9 mouse cellular contexts compared by ENCODE assay signal in the genomic region with DNA sequence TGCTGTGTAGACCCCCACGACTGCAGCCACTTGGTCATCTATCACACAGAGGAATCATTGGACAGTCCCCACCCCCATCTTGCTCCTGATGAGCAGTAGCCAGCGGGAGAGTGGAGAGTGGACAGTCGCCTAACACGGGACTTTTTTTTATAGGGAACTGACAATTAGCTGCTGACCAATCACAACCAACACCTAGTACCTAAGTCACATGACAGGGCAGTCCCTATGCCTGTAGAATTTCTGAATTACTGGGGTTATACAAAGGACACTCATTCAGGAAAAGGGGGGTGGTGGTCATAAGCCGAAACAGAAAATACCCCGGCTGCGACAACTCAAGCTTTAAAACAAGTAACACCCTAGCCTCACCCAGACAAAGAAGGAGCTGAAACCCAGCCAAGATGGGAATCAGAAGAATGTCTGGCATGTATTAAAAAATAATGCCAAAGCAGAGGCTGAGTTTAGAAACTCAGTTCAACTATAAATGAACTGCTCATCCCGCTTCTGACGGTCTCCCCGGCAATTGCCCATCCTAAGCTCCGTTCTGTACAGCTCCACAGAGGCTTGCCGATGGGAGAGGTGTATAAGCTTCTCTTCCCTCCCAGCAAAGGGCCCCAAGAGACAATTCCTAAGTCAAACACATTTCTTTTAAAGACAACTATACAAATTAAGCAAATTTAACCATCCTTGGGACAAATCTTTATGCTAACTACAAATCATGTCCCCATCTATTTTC.
DNase-seq lines count a peak whose midpoint lies in the region; ATAC-seq lines count a peak whose summit lies in the region.
"Had no signal": no experiment of that assay in that cellular context is flagged by ENCODE, and none has a peak within 500 bp of the region (broad histone marks: within the 10 kb centered on the region; RNA-seq: fewer than 3 reads in every experiment).

No protein-coding gene starts in this region.

- peak; percentile 20 to 55 for DNase-seq in lung, adult 18-20 months
- DNase-seq in lung, postnatal 25 days (ENCODE audit: low spot score), result no peak
- peak; percentile 21 for DNase-seq in adrenal gland, postnatal 25 days
- DNase-seq in forebrain, embryonic 11.5 days (ENCODE audit: low spot score), result peak; percentile 46
- DNase-seq in frontal cortex, postnatal 36 days (ENCODE audit: low spot score in 2 of 2), result no peak

- no peaks in the 10 kb centered on the region for H3K9me3 ChIP-seq in forebrain, embryonic 11.5 days (ENCODE audit: control insufficient read depth, low read length)
- H3K9me3 ChIP-seq in hindbrain, embryonic 12.5 days (replicated peaks), result no peaks in the 10 kb centered on the region
- no peaks in the 10 kb centered on the region for H3K9me3 ChIP-seq in liver, embryonic 16.5 days (replicated peaks; ENCODE audit: control insufficient read depth, low read length)
- H3K9me3 ChIP-seq in neural tube, embryonic 12.5 days, result no peaks in the 10 kb centered on the region
- H3K9me3 ChIP-seq: limb, embryonic 12.5 days had no signal

- no peaks in the 10 kb centered on the region for H3K27me3 ChIP-seq in forebrain, embryonic 11.5 days (ENCODE audit: control insufficient read depth, insufficient read depth, low read length)
- H3K27me3 ChIP-seq in hindbrain, embryonic 12.5 days, result no peaks in the 10 kb centered on the region
- no peaks in the 10 kb centered on the region for H3K27me3 ChIP-seq in liver, embryonic 16.5 days (ENCODE audit: control insufficient read depth, insufficient read depth, low read depth, low read length)
- H3K27me3 ChIP-seq in neural tube, embryonic 12.5 days (replicated peaks), result no peaks in the 10 kb centered on the region
- H3K27me3 ChIP-seq: limb, embryonic 12.5 days had no signal

- peak overlapping the region; percentile 9 for H3K4me3 ChIP-seq in forebrain, embryonic 11.5 days (ENCODE audit: low read depth, low read length)
- no peak overlapping the region for H3K4me3 ChIP-seq in hindbrain, embryonic 12.5 days
- H3K4me3 ChIP-seq in liver, embryonic 16.5 days (ENCODE audit: low read depth, low read length), result no peak overlapping the region
- no peak overlapping the region for H3K4me3 ChIP-seq in neural tube, embryonic 12.5 days
- H3K4me3 ChIP-seq: limb, embryonic 12.5 days had no signal

- H3K4me2 ChIP-seq in forebrain, embryonic 11.5 days (ENCODE audit: low read depth, low read length, severe bottlenecking), result peak overlapping the region; percentile 32
- H3K4me2 ChIP-seq in hindbrain, embryonic 12.5 days (replicated peaks), result peak overlapping the region; percentile 16
- 0 out of 2 replicates have a peak overlapping the region, but pooled peaks have one; percentile 1 for H3K4me2 ChIP-seq in liver, embryonic 16.5 days (ENCODE audit: low read depth, low read length)
- H3K4me2 ChIP-seq in neural tube, embryonic 12.5 days (replicated peaks), result peak overlapping the region; percentile 25
- H3K4me2 ChIP-seq: limb, embryonic 12.5 days had no signal

- no peaks in the 10 kb centered on the region for H3K4me1 ChIP-seq in forebrain, embryonic 11.5 days (replicated peaks; ENCODE audit: control insufficient read depth, insufficient read depth, low read length)
- no peaks in the 10 kb centered on the region for H3K4me1 ChIP-seq in hindbrain, embryonic 12.5 days
- no peaks in the 10 kb centered on the region for H3K4me1 ChIP-seq in liver, embryonic 16.5 days (ENCODE audit: control insufficient read depth, low read depth, low read length)
- no peaks in the 10 kb centered on the region for H3K4me1 ChIP-seq in neural tube, embryonic 12.5 days
- H3K4me1 ChIP-seq: limb, embryonic 12.5 days had no signal

- H3K9ac ChIP-seq in forebrain, embryonic 11.5 days (ENCODE audit: low read length), result no peak overlapping the region
- no peak overlapping the region for H3K9ac ChIP-seq in hindbrain, embryonic 12.5 days
- no peak overlapping the region for H3K9ac ChIP-seq in liver, embryonic 16.5 days (ENCODE audit: low read depth, low read length)
- H3K9ac ChIP-seq in neural tube, embryonic 12.5 days, result no peak overlapping the region
- H3K9ac ChIP-seq: limb, embryonic 12.5 days had no signal

- no peaks in the 10 kb centered on the region for H3K36me3 ChIP-seq in forebrain, embryonic 11.5 days (ENCODE audit: control insufficient read depth, insufficient read depth, low read length)
- no peaks in the 10 kb centered on the region for H3K36me3 ChIP-seq in hindbrain, embryonic 12.5 days
- H3K36me3 ChIP-seq in liver, embryonic 16.5 days (ENCODE audit: control insufficient read depth, insufficient read depth), result no peaks in the 10 kb centered on the region
- H3K36me3 ChIP-seq in neural tube, embryonic 12.5 days, result no peaks in the 10 kb centered on the region
- H3K36me3 ChIP-seq: limb, embryonic 12.5 days had no signal

- no peak overlapping the region for H3K27ac ChIP-seq in forebrain, embryonic 11.5 days (ENCODE audit: low read depth, low read length)
- no peak overlapping the region for H3K27ac ChIP-seq in hindbrain, embryonic 12.5 days
- H3K27ac ChIP-seq in liver, embryonic 16.5 days (ENCODE audit: low read length), result no peak overlapping the region
- H3K27ac ChIP-seq in neural tube, embryonic 12.5 days, result no peak overlapping the region
- H3K27ac ChIP-seq: limb, embryonic 12.5 days had no signal

- 45% methylated on average over 12 of the region's 12 CpGs for WGBS in forebrain, embryonic 11.5 days
- 72% methylated on average over 12 of the region's 12 CpGs for WGBS in hindbrain, embryonic 12.5 days
- WGBS in liver, embryonic 16.5 days (ENCODE audit: insufficient replicate concordance), result 45% methylated on average over 12 of the region's 12 CpGs
- 61% methylated on average over 12 of the region's 12 CpGs for WGBS in neural tube, embryonic 12.5 days

- ATAC-seq in forebrain, embryonic 11.5 days (replicated peaks; ENCODE audit: low FRiP score), result peak; percentile 83
- ATAC-seq in hindbrain, embryonic 12.5 days (ENCODE audit: low FRiP score), result no peak
- ATAC-seq in liver, embryonic 16.5 days (ENCODE audit: low read depth), result no peak
- ATAC-seq in neural tube, embryonic 12.5 days (ENCODE audit: low FRiP score, low read depth), result peak; percentile 29; the same call in 1 of the 2 replicates

Comparison
In these comparisons a context has a peak if more than half of its experiments do, and no peak if none do; other contexts are left out.
1. DNase-seq: peak in lung, adult 18-20 months (2 of 2), adrenal gland, postnatal 25 days (single experiment) and forebrain, embryonic 11.5 days (single experiment); none in lung, postnatal 25 days (single experiment) and frontal cortex, postnatal 36 days (0 of 2).
2. ATAC-seq: peak in forebrain, embryonic 11.5 days (single experiment) and neural tube, embryonic 12.5 days (single experiment); none in hindbrain, embryonic 12.5 days (single experiment) and liver, embryonic 16.5 days (single experiment).
3. Peak in every context shown above with its lines, with median percentiles within 50 percentile points of each other: H3K4me2 ChIP-seq.